Mouse (Mus musculus) embryo, embryonic 10.5 days (tissue): ENCODE data around the gene AA986860.

Experiments used
- DNase-seq: peaks from one replicate; pipeline ENCODE4 v3.0.0-alpha.2; 2015; ENCODE audit warnings: low spot score

Gene AA986860

DNA sequence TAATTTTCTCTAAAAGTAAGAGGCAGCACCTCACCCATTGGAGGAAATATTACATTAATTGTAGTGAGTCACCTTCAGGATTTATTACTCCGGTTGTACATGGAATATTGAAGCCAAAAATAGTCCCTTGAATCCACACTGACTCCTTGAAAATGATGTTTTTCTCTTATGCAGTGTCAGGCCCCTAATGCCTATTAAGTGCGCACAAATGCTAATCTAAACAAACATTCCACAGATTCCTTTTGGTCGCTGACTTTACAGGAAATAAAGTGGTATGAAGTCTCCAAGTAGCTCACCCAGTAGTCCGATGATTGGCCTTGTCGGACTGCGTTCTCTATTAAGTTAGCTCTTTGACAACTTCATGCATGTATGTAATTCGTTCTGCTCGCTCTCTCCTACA is 3.1 kb downstream of the AA986860 start:
- no peak for DNase-seq

DNA sequence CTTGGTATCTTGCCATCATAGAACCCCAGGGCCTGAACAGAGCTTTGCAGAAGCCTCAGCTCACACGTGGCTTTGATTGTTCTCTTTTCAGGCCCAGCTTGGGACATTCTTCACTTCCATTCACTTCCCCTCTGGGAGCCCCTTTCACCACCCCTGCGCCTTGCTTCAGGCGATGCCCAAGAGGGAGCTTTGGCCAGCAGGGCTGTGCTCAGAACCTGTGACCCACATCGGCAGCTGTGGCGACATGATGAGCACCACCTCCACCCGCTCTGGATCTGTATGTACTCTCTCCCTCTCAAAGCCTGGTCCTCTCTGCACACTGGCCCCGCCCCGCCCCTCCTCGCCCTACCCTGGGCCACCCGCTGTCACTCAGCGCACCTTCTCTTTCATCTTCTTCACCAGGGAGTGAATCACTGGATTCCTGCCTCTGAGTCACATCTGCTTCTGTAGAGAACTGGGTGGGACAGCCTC is 5.7 kb downstream of the AA986860 start:
- no peak for DNase-seq

- DNase-seq: no peak
These were observed 6.1 kb downstream of the AA986860 start for GRCm38 (mm10) chr1:130737916-130738315.

DNA sequence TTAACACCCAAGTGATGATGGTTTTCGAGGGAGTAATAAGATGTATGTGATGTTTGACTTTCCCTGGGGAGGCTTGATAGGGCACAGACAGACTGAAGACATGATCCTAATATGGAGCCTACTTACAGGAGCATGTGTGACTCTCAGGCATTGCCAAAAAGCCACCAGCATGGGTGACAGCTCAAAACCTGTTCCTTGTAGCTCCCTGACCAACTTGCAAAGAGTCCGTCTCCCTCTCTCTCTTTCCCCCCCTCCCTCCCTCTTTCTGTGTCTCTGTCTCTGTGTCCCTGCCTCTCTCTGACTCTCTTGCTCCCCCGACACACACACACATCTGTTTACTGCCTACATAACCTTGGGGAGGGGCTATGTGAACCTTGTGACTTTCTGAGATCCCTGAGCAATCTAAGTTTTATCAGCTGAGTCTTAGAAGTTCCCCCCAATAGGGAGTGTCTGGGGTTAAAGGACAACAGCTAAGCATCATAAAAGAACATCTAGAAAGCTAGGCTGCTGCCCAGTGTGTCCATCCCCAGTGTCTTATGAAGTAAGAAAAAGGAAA is 6.9 kb downstream of the AA986860 start:
- no peak for DNase-seq

DNA sequence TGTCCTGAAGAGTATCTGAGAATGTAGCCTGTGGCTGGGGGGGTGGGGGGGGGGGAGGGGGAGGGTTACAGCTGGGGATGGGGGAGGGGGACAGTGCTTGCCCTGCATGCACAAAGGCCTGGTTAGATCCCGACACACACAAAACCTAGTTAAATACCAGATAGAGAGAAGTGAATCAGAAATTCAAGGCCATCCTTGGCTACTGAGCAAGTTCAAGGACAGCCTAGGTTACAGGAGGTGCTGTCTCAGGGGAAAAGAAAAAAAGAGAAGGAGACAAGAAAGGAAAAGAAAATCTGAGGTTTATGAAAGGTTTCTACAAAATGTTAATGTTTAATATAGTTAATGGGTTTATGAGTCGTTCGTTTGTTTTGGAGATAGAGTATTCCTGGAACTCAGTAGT is 7.9 kb downstream of the AA986860 start:
- DNase-seq: no peak

GRCm38 (mm10) chr1:130740227-130740648 is 8.5 kb downstream of the AA986860 start:
- no peak for DNase-seq

DNA sequence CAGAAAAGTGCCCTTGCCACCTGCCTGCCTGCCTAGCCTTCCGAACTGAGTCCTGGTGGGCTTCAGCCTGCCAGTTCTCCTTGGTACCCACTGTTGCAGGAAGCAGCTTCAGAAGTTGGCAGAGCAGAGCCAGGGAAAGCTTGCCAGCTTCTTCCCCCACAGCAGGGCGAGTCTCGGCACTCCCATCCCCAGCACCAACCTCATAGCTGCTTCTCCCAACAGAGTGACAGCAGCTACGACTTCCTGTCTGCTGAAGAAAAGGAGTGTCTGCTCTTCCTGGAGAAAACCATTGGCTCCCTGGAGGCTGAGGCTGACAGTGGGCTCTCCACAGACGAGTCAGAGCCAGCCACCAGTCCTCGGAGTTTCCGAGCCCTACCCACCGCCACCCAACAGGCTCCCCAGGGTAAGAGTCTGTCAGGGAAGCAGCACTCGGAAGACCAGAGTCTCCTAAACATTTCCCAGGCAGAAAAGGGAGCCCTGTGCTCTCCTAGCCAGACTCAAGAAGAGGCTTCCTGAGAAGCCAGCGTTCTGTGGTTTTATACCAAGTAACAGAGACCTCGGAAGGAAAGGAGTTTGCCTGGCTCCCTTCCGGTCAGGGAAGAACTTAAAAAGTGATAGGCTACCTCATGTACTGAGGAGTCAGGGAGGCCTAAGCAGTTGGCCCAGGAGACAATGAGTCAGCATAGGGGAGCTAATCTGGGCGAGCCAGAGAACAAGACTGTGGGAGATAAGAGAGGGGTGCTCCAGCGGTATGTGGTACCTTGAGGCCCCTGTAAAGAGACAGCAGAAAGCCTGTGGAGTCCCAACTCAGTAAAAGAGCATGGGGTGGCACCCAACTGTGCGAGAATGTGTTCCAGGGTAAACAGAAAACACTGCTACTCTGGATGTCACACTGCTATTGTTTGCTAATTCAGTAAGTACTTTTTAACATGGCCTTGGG is 9.3 kb downstream of the AA986860 start:
- DNase-seq: peak; percentile 26

DNA sequence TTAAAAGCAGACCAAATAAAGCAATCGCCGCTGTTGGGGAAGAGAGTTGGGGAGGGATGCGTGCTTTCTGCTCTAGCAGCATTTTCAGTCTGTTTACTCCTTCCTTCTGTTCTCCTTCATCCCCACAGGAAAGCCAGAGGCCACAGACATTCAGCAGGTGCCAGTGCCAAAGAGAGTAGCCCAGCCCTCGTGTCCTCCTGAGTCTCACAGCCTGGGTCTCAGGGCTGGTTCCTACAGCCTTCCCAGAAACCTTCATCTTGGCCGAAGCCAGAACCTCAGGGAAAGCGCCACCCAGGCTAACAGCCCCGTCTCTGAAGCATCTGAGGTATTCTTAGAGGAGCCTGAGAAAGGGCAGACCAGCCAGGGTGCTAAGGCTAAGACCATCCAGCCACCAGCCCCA is 10.4 kb downstream of the AA986860 start:
- no peak for DNase-seq

- DNase-seq: no peak
These were observed 12.0 kb downstream of the AA986860 start for GRCm38 (mm10) chr1:130743775-130744174.

GRCm38 (mm10) chr1:130744217-130744616 is 12.4 kb downstream of the AA986860 start:
- no peak for DNase-seq

GRCm38 (mm10) chr1:130744961-130745360 is 13.2 kb downstream of the AA986860 start:
- DNase-seq: no peak

- DNase-seq: no peak
These were observed 13.8 kb downstream of the AA986860 start for GRCm38 (mm10) chr1:130745591-130745990.

DNA sequence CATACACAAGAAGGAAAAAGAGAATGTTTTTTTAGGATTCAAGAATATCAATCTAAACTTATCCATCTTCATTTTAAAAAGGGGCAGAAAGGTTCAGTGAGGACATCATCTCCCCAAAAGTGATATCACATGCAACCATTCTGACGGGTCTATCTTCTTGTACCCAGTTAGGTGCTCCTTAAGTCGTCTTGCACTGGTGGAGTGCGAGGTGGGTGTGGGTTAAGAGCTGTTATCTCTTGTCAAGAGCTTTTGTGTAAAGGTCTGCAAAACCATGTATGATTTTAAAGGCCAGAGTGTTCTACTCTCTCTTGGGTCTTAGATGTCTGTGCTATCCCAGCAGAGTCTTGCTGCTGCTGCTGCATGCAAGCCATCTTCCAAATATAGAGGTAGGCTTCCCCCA is 15.0 kb downstream of the AA986860 start:
- DNase-seq: no peak

- DNase-seq: no peak
These were observed 27.9 kb downstream of the AA986860 start for GRCm38 (mm10) chr1:130759689-130760088.

DNA sequence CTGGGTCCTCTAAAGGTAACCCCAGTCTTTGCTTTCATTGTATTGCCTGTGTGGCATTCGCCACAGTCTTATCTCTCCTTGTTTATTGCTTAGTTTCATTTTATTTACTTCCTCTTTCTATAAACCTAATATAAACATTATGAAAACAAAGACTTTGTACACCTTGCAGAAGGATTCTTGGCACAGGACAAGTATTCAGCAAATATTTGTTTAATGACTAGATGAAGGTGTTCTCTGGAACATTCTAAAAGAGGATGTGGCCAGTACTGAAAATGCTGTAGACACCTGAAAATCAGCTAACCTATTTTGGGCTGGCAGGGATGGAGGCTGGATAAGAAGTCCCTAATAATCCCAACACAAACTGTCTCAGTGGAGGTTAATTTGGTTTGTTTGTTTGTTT is 29.8 kb downstream of the AA986860 start:
- DNase-seq: no peak

- no peak for DNase-seq
These were observed 30.4 kb downstream of the AA986860 start for GRCm38 (mm10) chr1:130762045-130762760.

DNA sequence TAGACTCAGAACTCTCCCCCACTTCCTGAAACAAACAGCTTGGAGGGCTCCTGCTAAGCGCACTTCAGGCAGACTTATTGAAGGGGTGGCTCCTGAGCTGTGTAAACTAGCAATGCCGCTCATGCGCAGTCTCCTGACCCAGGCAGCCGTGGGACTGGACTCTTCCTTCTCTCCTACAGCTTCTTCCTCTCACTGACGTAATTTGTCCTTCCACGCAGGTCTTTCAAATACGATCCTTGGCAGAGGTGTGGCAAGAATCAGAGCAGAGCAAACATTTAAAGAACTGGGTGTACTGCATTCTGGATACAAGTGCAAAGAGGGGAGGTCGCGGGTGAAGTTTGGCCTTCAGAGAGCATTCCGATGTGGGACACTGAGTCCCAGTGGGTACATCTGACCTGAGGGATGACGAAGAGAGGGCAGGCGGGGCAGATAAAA is 32.3 kb downstream of the AA986860 start:
- no peak for DNase-seq

- no peak for DNase-seq
These were observed 35.3 kb downstream of the AA986860 start for GRCm38 (mm10) chr1:130767066-130767465.

DNA sequence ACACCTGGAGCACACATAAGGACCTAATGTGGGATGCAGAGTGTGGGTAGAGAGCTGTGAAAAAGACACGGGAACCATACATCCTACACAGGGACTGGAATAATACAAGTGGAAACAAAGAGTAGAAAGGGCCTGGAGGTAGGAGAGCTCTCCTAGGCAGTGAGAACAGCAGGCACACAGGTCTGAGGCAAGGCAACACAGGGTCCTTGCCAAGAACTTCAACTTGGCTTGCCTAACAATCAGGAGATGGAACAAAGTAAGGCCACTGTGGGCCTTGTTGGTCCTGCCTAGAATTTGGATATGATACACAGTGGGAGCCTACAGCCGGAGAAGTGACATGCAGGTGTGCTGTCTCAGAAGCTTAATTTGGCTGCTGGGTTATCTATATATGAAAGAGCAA is 38.1 kb downstream of the AA986860 start:
- no peak for DNase-seq

GRCm38 (mm10) chr1:130770487-130770886 is 38.7 kb downstream of the AA986860 start:
- no peak for DNase-seq

DNA sequence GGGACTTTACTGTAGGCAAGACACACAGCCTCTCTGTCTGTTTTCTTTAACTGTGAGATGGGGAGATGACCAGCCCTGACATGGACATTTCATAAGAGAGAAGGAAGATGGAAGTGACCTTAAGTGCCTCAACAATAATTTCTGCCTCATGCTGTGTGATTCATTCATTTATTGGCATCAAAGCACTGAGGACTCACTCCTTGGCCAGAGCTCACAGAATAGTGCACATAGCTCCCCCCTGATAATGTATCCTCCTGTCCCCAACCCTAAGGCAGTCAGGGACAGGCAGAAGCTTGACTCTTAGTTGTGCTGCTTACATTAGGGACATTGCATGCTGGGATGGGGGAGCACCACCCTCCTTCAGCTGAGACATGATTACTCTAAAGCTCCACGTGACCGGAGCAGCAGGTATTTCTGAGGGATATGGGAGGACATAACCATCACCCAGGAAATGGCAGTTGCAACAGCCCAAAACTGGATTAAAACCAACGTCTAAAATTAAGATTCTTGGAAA is 39.3 kb downstream of the AA986860 start:
- no peak for DNase-seq

DNA sequence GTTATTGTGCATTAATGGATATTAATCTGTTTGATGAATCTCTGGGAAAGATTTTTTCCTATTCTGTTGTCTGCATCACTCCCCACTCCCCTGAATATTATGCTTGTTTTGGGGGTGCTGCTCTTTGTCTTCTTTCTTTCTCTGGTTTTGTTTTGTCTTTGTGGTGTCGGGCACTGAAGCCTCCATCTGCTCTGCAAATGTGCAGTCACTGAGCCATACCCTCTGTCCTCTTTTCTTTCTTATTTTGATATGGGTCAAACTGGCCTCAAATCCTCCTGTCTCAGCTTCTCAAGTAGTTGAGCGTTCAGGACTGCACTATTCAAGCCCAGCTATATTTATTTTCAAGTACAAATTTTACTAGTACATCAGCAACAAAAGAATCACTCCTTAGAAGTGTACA is 43.5 kb downstream of the AA986860 start:
- DNase-seq: no peak
